Mouse (Mus musculus) lung, adult 10 weeks (tissue): ENCODE data around the gene Sae1. TPM values are rescaled to one million over a fixed set of nuclear protein-coding genes. Genes with fewer than 3 reads are reported as not detected.

Experiments
- polyA plus RNA-seq: library from polyadenylated mRNA; stranded (reverse); fragments of 350-450 nt; fragmentation: Illumina TruSeq; extraction: RNeasy Lipid Tissue Mini Kit (QIAGEN cat#74804); gene quantifications from one replicate; pipeline ENCODE4 v1.2.3, GENCODE M21; 2014; ENCODE audit warnings: low read depth, low replicate concordance; ENCODE audit not compliant: insufficient read depth

Gene Sae1
- 51.7 TPM for polyA plus RNA-seq

DNA sequence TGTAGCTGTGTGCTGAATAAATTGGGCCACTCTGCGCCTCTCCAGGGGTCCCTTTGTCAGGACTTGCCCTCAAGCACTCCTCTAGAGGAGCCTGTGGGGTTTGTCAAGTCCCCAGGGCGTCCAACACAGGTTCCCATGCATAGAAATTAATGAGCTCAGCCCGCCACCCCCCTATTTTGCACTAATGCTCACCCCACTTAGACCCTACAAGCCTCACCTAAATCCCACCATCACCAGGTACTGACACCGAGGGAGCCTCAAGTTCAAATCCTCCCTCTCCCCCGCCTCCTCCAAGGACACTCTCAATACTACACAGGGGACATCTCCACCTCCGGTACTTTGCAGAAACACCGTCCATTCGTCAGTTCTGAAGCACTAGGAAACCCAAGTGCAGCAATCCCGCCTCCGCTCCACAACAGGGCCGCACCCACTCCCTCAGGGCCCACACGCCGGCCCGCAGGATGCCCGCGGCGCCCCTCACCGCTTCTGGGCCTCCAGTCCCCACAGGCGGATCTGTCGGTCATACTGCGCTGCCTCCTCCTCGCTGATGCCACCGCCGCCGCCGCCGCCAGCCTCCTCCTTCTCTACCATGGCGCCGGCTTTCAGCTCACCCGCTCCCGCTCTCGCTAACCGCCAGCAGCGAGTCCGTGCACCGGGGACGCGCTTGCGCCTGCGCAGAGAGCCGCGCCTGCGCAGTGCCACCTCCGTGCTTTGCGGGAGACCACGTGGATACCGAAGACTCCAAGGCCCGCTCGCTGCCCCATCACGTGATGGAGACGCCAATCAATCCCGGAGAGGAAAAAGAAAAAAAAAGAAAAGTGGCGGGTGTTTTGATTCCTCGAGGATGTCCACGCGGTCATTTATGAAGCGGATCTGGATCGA lies at the start of gene Sae1:
Gene Sae1 (minus strand): TSS at position 647 of the 882 bp plus-strand sequence.

GRCm38 (mm10) chr7:16400689-16401611 lies 13.3 kb upstream of the Sae1 start, which contains the start of gene Zc3h4:
Gene Zc3h4 (plus strand): TSS chr7:16400910.

DNA sequence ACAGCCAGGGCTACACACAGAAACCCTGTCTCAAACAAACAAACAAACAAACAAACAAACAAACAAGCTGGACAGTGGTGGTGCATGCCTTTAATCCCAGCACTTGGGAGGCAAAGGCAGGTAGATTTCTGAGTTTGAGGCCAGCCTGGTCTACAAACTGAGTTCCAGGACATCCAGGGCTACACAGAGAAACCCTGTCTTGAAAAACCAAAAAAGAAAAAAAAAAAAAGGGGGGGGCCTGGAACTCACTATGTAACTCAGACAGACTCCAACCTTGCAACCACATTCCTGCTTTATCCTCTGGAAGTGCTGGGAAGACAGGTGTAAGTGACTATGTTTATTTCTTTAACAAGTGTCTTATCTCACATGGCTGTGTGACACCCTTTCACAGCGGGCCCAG lies 79.5 kb downstream of the Sae1 start, which contains the start of gene Bbc3:
Gene Bbc3 (plus strand): TSS at position 301 of the 400 bp plus-strand sequence.

GRCm38 (mm10) chr7:16286026-16286961 lies 101.3 kb downstream of the Sae1 start, which contains the start of gene Ccdc9:
Gene Ccdc9 (minus strand): TSS chr7:16286795.

GRCm38 (mm10) chr7:16273081-16273765 lies 114.4 kb downstream of the Sae1 start, which contains the start of gene Inafm1:
Gene Inafm1 (minus strand): TSS chr7:16273617.

Other genes starting within 250 kb of the Sae1 start
- 7.1 TPM for gene Meis3, start 212.7 kb downstream of the Sae1 start, polyA plus RNA-seq
- gene Dhx34, start 165.8 kb downstream of the Sae1 start, polyA plus RNA-seq, result 5.7 TPM
- gene C5ar2, start 143.7 kb downstream of the Sae1 start, polyA plus RNA-seq, result 1.2 TPM
- gene C5ar1, start 128.3 kb downstream of the Sae1 start, polyA plus RNA-seq, result 10.3 TPM
- gene Inafm1, start 114.2 kb downstream of the Sae1 start, polyA plus RNA-seq, result 21.4 TPM
- 58.7 TPM for gene Ccdc9, start 101.0 kb downstream of the Sae1 start, polyA plus RNA-seq
- gene Bbc3, start 79.4 kb downstream of the Sae1 start, polyA plus RNA-seq, result 17.1 TPM
- 9.9 TPM for gene Zc3h4, start 13.1 kb upstream of the Sae1 start, polyA plus RNA-seq
- gene Tmem160, start 65.0 kb upstream of the Sae1 start, polyA plus RNA-seq, result 63.6 TPM
- not detected for gene Npas1, start 89.9 kb upstream of the Sae1 start, polyA plus RNA-seq
- gene Arhgap35, start 227.2 kb upstream of the Sae1 start, polyA plus RNA-seq, result 9.8 TPM